Mouse (Mus musculus) liver, adult 2 months (tissue): ENCODE results near the gene Sept10.

Experiments
- CTCF ChIP-seq: fragments of 200-500 bp; IDR thresholded peaks from 2 replicates; pipeline ENCODE4 v1.5.1; 2011; ENCODE audit warnings: low read depth, low read length, control low read depth
- POLR2A ChIP-seq: fragments of 200-500 bp; IDR thresholded peaks from 2 replicates; pipeline ENCODE4 v1.6.1; 2011; ENCODE audit warnings: low read length, control low read depth; ENCODE audit not compliant: insufficient read depth; ENCODE audit errors: extremely low read depth

GRCm38 (mm10) chr10:59235227-59235626, 13.6 kb upstream of the Sept10 start:
- no peak for TF ChIP-seq POLR2A
- no peak for TF ChIP-seq CTCF
